Mouse (Mus musculus): ENCODE results near the gene Mrtfb. TPM values are rescaled to one million over a fixed set of nuclear protein-coding genes. Genes with fewer than 3 reads are reported as not detected.

Gene Mrtfb
- polyA plus RNA-seq (2015; fragmentation: Nextera tagmentation; extraction: Ambion mirVana) = 12.7 and 13.7 TPM in 2 replicates

GRCm38 (mm10) chr16:13255855-13256635 lies at the start of gene Mrtfb:
Gene Mrtfb (plus strand): TSS chr16:13256481.
- Histone ChIP-seq H3K27ac (ENCODE audit: low read length) (peak within 1 kb of the TSS; percentile 81), H3K4me2 (ENCODE audit: low read depth, low read length) (peak within 1 kb of the TSS; percentile 85), H3K4me3 (ENCODE audit: low read length) (peak within 1 kb of the TSS; percentile 80), H3K9me3 (replicated peaks; ENCODE audit: control insufficient read depth, low read length) (no peaks in the 10 kb centered on the region), H3K27me3 (ENCODE audit: control insufficient read depth, insufficient read depth, low read length) (no peaks in the 10 kb centered on the region), H3K4me1 (ENCODE audit: control insufficient read depth, insufficient read depth, low read length) (peaks cover 34% of the 10 kb centered on the region), H3K9ac (ENCODE audit: low read length) (peak within 1 kb of the TSS; percentile 98), H3K36me3 (ENCODE audit: control insufficient read depth, insufficient read depth) (no peaks in the 10 kb centered on the region)
- WGBS = 1% methylated on average over 55 of the region's 56 CpGs
- peak; percentile 89 for ATAC-seq (replicated peaks; ENCODE audit: extremely low read depth, insufficient read depth, low FRiP score)

- no peaks in the 10 kb centered on the region for H3K27me3 ChIP-seq (ENCODE audit: control insufficient read depth, insufficient read depth, low read length)
- no peak overlapping the region for H3K4me3 ChIP-seq (ENCODE audit: low read length)
- no peak overlapping the region for H3K9ac ChIP-seq (ENCODE audit: low read length)
- no peak overlapping the region for H3K4me2 ChIP-seq (ENCODE audit: low read depth, low read length)
- WGBS = 63% methylated on average over 5 of the region's 5 CpGs
- H3K36me3 ChIP-seq (ENCODE audit: control insufficient read depth, insufficient read depth) = no peaks in the 10 kb centered on the region
- H3K4me1 ChIP-seq (ENCODE audit: control insufficient read depth, insufficient read depth, low read length) = no peaks in the 10 kb centered on the region
- no peak overlapping the region for H3K27ac ChIP-seq (ENCODE audit: low read length)
- ATAC-seq (replicated peaks; ENCODE audit: extremely low read depth, insufficient read depth, low FRiP score) = no peak
- no peaks in the 10 kb centered on the region for H3K9me3 ChIP-seq (replicated peaks; ENCODE audit: control insufficient read depth, low read length)
Observed at GRCm38 (mm10) chr16:13207649-13208048, 48.6 kb upstream of the Mrtfb start.

DNA sequence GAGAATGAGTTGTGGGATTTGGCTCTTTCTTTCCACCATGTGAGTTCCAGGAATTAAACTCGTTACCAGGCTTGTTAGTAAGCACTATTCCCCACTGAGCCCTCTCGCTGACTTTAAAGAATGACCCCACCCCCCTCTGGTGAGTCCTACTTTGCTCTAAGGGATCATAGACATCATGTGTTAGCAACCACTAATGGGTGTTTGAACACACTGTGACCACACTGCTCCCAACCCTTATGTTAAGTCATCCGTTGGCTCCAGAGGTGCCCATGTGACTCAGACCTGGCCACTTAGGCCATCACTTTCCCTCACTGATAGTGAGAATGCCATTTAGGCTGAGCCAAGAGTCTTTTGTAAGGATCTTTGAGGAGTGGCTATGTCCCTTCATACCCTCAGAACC lies 48.2 kb upstream of the Mrtfb start:
- Histone ChIP-seq H3K27me3 (ENCODE audit: control insufficient read depth, insufficient read depth, low read length) (no peaks in the 10 kb centered on the region), H3K9ac (ENCODE audit: low read length) (no peak overlapping the region), H3K4me3 (ENCODE audit: low read length) (no peak overlapping the region), H3K4me2 (ENCODE audit: low read depth, low read length) (no peak overlapping the region), H3K4me1 (ENCODE audit: control insufficient read depth, insufficient read depth, low read length) (no peaks in the 10 kb centered on the region), H3K36me3 (ENCODE audit: control insufficient read depth, insufficient read depth) (no peaks in the 10 kb centered on the region), H3K9me3 (replicated peaks; ENCODE audit: control insufficient read depth, low read length) (no peaks in the 10 kb centered on the region), H3K27ac (ENCODE audit: low read length) (no peak overlapping the region)
- 34% methylated on average over 3 of the region's 3 CpGs for WGBS
- ATAC-seq (replicated peaks; ENCODE audit: extremely low read depth, insufficient read depth, low FRiP score) = 0 out of 2 replicates have a peak, but pooled peaks have one; percentile 25

DNA sequence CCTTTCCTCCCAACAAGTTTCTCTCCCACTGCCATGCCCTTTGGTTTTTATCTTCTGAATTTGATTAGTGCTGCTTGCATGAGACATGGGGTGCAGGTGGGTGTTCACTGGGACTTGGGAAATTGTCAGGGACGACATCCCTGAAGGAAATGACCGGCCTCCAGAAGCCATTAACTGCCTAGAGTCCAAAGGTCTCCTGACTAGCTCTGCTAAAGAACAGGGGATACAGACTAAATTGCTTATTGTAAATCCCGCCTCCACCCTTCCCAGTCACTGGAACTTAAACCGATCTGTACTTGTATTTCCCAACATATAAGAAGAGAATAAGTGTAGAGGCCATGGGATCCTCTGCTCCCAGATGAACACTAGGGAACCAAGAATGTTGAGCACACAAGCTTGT lies 43.5 kb upstream of the Mrtfb start:
- no peaks in the 10 kb centered on the region for H3K9me3 ChIP-seq (replicated peaks; ENCODE audit: control insufficient read depth, low read length)
- no peaks in the 10 kb centered on the region for H3K27me3 ChIP-seq (ENCODE audit: control insufficient read depth, insufficient read depth, low read length)
- no peak overlapping the region for H3K27ac ChIP-seq (ENCODE audit: low read length)
- no peak overlapping the region for H3K9ac ChIP-seq (ENCODE audit: low read length)
- H3K36me3 ChIP-seq (ENCODE audit: control insufficient read depth, insufficient read depth) = no peaks in the 10 kb centered on the region
- no peak overlapping the region for H3K4me2 ChIP-seq (ENCODE audit: low read depth, low read length)
- 71% methylated on average over 4 of the region's 4 CpGs for WGBS
- H3K4me3 ChIP-seq (ENCODE audit: low read length) = no peak overlapping the region
- ATAC-seq (replicated peaks; ENCODE audit: extremely low read depth, insufficient read depth, low FRiP score) = no peak
- peaks cover 16% of the 10 kb centered on the region for H3K4me1 ChIP-seq (ENCODE audit: control insufficient read depth, insufficient read depth, low read length)

GRCm38 (mm10) chr16:13216116-13216952 lies 39.9 kb upstream of the Mrtfb start:
- no peaks in the 10 kb centered on the region for H3K9me3 ChIP-seq (replicated peaks; ENCODE audit: control insufficient read depth, low read length)
- H3K4me2 ChIP-seq (ENCODE audit: low read depth, low read length) = no peak overlapping the region
- H3K27ac ChIP-seq (ENCODE audit: low read length) = peak overlapping the region; percentile 90
- no peak overlapping the region for H3K4me3 ChIP-seq (ENCODE audit: low read length)
- H3K4me1 ChIP-seq (ENCODE audit: control insufficient read depth, insufficient read depth, low read length) = peaks cover 20% of the 10 kb centered on the region
- WGBS = 39% methylated on average over 5 of the region's 5 CpGs
- no peaks in the 10 kb centered on the region for H3K36me3 ChIP-seq (ENCODE audit: control insufficient read depth, insufficient read depth)
- no peaks in the 10 kb centered on the region for H3K27me3 ChIP-seq (ENCODE audit: control insufficient read depth, insufficient read depth, low read length)
- ATAC-seq (replicated peaks; ENCODE audit: extremely low read depth, insufficient read depth, low FRiP score) = peak; percentile 77
- H3K9ac ChIP-seq (ENCODE audit: low read length) = no peak overlapping the region

DNA sequence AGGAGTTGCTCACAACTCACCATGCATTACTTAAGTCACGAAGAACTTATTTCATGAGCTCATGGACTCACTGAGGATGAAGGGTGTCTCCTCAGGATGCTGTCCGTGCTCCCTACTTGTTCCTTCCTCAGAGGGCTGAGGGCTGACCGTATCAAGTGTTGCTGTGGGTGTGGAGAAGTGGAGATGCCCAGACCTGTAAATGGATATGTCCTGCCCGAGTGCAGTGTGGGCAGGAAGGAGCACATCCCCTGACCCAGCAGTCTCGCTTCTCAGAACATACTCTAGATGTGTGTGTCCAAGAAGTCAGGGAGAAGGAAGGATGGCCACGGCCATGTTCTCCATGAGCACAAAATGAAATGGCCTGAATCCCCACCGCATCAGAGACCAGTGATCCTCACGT lies 38.3 kb upstream of the Mrtfb start:
- H3K9ac ChIP-seq (ENCODE audit: low read length) = no peak overlapping the region
- no peak overlapping the region for H3K4me2 ChIP-seq (ENCODE audit: low read depth, low read length)
- H3K4me3 ChIP-seq (ENCODE audit: low read length) = no peak overlapping the region
- H3K27me3 ChIP-seq (ENCODE audit: control insufficient read depth, insufficient read depth, low read length) = no peaks in the 10 kb centered on the region
- ATAC-seq (replicated peaks; ENCODE audit: extremely low read depth, insufficient read depth, low FRiP score) = no peak
- no peaks in the 10 kb centered on the region for H3K36me3 ChIP-seq (ENCODE audit: control insufficient read depth, insufficient read depth)
- WGBS = 81% methylated on average over 8 of the region's 8 CpGs
- H3K4me1 ChIP-seq (ENCODE audit: control insufficient read depth, insufficient read depth, low read length) = peaks cover 22% of the 10 kb centered on the region
- H3K9me3 ChIP-seq (replicated peaks; ENCODE audit: control insufficient read depth, low read length) = no peaks in the 10 kb centered on the region
- H3K27ac ChIP-seq (ENCODE audit: low read length) = no peak overlapping the region

DNA sequence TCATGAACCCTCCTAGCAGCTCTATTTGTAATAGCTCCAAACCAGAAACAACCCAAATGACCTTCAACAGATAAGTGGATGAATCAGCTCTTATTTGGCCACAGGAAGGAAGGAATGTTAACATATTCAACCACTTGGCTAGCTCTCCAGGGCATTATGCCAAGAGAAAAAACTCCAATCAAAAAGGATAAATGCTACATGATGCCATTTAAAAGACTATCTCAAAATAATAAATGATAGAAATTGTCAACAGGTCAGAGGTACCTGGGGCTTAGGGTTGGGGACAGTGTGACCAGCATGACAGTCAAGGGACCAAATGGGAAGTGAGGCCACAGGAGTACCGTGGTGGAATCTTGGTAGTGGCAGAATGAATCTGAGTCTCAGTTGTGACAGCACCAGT lies 34.8 kb upstream of the Mrtfb start:
- 38% methylated on average over 1 of the region's 1 CpGs for WGBS
- Histone ChIP-seq H3K27me3 (ENCODE audit: control insufficient read depth, insufficient read depth, low read length) (no peaks in the 10 kb centered on the region), H3K27ac (ENCODE audit: low read length) (no peak overlapping the region), H3K4me3 (ENCODE audit: low read length) (no peak overlapping the region), H3K9me3 (replicated peaks; ENCODE audit: control insufficient read depth, low read length) (no peaks in the 10 kb centered on the region), H3K4me1 (ENCODE audit: control insufficient read depth, insufficient read depth, low read length) (peaks cover 14% of the 10 kb centered on the region), H3K36me3 (ENCODE audit: control insufficient read depth, insufficient read depth) (no peaks in the 10 kb centered on the region), H3K9ac (ENCODE audit: low read length) (no peak overlapping the region), H3K4me2 (ENCODE audit: low read depth, low read length) (no peak overlapping the region)
- no peak for ATAC-seq (replicated peaks; ENCODE audit: extremely low read depth, insufficient read depth, low FRiP score)

DNA sequence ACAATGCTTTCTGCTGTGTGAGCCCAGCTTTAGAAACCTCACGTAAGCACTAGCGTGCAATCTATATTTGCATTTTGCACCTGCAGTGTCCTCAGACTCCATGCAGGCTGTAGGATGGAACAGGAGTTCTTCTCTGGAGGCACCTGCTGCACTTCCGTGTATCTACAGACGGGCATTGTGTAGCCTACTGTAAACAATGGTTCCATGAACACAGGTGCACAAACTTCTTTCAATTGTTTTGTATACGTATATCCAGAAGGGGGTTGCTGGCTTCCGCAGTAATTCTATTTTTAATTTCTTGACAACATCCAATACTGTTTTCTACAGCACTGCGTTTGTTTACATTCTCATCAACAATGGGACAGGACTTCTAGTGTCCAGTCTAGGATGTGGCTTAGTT lies 24.2 kb upstream of the Mrtfb start:
- Histone ChIP-seq H3K27me3 (ENCODE audit: control insufficient read depth, insufficient read depth, low read length) (no peaks in the 10 kb centered on the region), H3K4me1 (ENCODE audit: control insufficient read depth, insufficient read depth, low read length) (peaks cover 2% of the 10 kb centered on the region; the same call in 1 of the 2 replicates), H3K4me2 (ENCODE audit: low read depth, low read length) (no peak overlapping the region), H3K4me3 (ENCODE audit: low read length) (no peak overlapping the region), H3K9ac (ENCODE audit: low read length) (no peak overlapping the region), H3K9me3 (replicated peaks; ENCODE audit: control insufficient read depth, low read length) (no peaks in the 10 kb centered on the region), H3K27ac (ENCODE audit: low read length) (peak overlapping the region; percentile 76), H3K36me3 (ENCODE audit: control insufficient read depth, insufficient read depth) (no peaks in the 10 kb centered on the region)
- WGBS = 79% methylated on average over 7 of the region's 7 CpGs
- no peak for ATAC-seq (replicated peaks; ENCODE audit: extremely low read depth, insufficient read depth, low FRiP score)
